Comparison of ENCODE assay signal across 1 mouse cellular context in genomic region chr9:21923036-21923435, GRCm38 (mm10).
TF ChIP-seq lines count a peak whose summit lies in the region.

No protein-coding gene starts in this region.

TF ChIP-seq in myocyte, 11 proteins besides CTCF, POLR2A, EP300 and RAD21 (continued from another document):
- TF ChIP-seq CEBPB (IDR thresholded peaks at IDR 0.05; ENCODE audit: insufficient read depth, poor library complexity, severe bottlenecking): no peak
- no peak for TF ChIP-seq MYOG (IDR thresholded peaks at IDR 0.05; ENCODE audit: control insufficient read depth in 1 of 3, insufficient read depth in 1 of 3, insufficient read length in 2 of 3, low read depth in 2 of 3)
- no peak for TF ChIP-seq E2F4 (IDR thresholded peaks at IDR 0.05; ENCODE audit: insufficient read depth)
- TF ChIP-seq SRF (IDR thresholded peaks at IDR 0.05; ENCODE audit: control insufficient read depth, insufficient read length, low read depth): no peak
- no peak for TF ChIP-seq POLR2AphosphoS2 (IDR thresholded peaks at IDR 0.05; ENCODE audit: insufficient read length, low read depth)
